8 mouse cellular contexts compared by ENCODE assay signal in genomic region chr7:109702721-109703120, GRCm38 (mm10). TPM values are rescaled to one million over a fixed set of nuclear protein-coding genes. Genes with fewer than 3 reads are reported as not detected.
DNase-seq lines count a peak whose midpoint lies in the region; ATAC-seq and TF ChIP-seq lines count a peak whose summit lies in the region.

No protein-coding gene starts in this region.

- peak overlapping the region; percentile 67 for H3K4me3 ChIP-seq in heart, embryonic 13.5 days
- peak overlapping the region; percentile 91 for H3K4me3 ChIP-seq in E14TG2a.4 (replicated peaks; ENCODE audit: low read length)
- H3K4me3 ChIP-seq in embryonic facial prominence, embryonic 14.5 days (ENCODE audit: low read depth, low read length), result peak overlapping the region; percentile 67
- H3K4me3 ChIP-seq in limb, embryonic 14.5 days (replicated peaks; ENCODE audit: low read length), result peak overlapping the region; percentile 62

- peaks cover 3% of the 10 kb centered on the region; the same call in 1 of the 2 replicates for H3K36me3 ChIP-seq in heart, embryonic 13.5 days
- peaks cover 24% of the 10 kb centered on the region for H3K36me3 ChIP-seq in E14TG2a.4 (ENCODE audit: insufficient read depth, low read length)
- H3K36me3 ChIP-seq in embryonic facial prominence, embryonic 14.5 days (ENCODE audit: control insufficient read depth, insufficient read depth, low read length), result no peaks in the 10 kb centered on the region
- H3K36me3 ChIP-seq in limb, embryonic 14.5 days (ENCODE audit: control insufficient read depth, insufficient read depth, low read length), result no peaks in the 10 kb centered on the region

- 0 out of 2 replicates have a peak overlapping the region, but pooled peaks have one; percentile 12 for H3K27ac ChIP-seq in heart, embryonic 13.5 days (replicated peaks)
- H3K27ac ChIP-seq in embryonic facial prominence, embryonic 14.5 days (replicated peaks; ENCODE audit: low read depth, low read length), result no peak overlapping the region
- H3K27ac ChIP-seq in limb, embryonic 14.5 days (replicated peaks; ENCODE audit: low read depth, low read length), result no peak overlapping the region

- peak overlapping the region; percentile 76 for H3K4me2 ChIP-seq in heart, embryonic 13.5 days
- peak overlapping the region; percentile 55 for H3K4me2 ChIP-seq in embryonic facial prominence, embryonic 14.5 days (ENCODE audit: low read depth, low read length)
- peak overlapping the region; percentile 69 for H3K4me2 ChIP-seq in limb, embryonic 14.5 days (replicated peaks; ENCODE audit: low read depth, low read length, severe bottlenecking)

- no peak for DNase-seq in heart, adult 9 months (ENCODE audit: low spot score in 2 of 2)
- DNase-seq in embryonic facial prominence, embryonic 14.5 days (ENCODE audit: low spot score), result no peak
- no peak for DNase-seq in limb, embryonic 14.5 days (ENCODE audit: low spot score)
- no peak for DNase-seq in adrenal gland, adult (ENCODE audit: inconsistent age in 2 of 2, low spot score in 1 of 2)
- DNase-seq in spleen, postnatal 4 days (ENCODE audit: low spot score in 2 of 2), result no peak
- DNase-seq in frontal cortex, postnatal 10 days (ENCODE audit: low spot score in 2 of 2), result no peak

- no peaks in the 10 kb centered on the region for H3K9me3 ChIP-seq in heart, embryonic 13.5 days
- no peaks in the 10 kb centered on the region for H3K9me3 ChIP-seq in E14TG2a.4 (ENCODE audit: low read length)
- H3K9me3 ChIP-seq in embryonic facial prominence, embryonic 14.5 days (ENCODE audit: control insufficient read depth, low read length), result no peaks in the 10 kb centered on the region
- H3K9me3 ChIP-seq in limb, embryonic 14.5 days (ENCODE audit: control insufficient read depth, low read length), result no peaks in the 10 kb centered on the region

- ATAC-seq in heart, embryonic 13.5 days (ENCODE audit: extremely low read depth, insufficient number of reproducible peaks, low FRiP score, low TSS enrichment), result no peak
- ATAC-seq in embryonic facial prominence, embryonic 14.5 days (ENCODE audit: low read depth), result no peak
- ATAC-seq in limb, embryonic 14.5 days (ENCODE audit: low FRiP score, low read depth), result no peak

- peak overlapping the region; percentile 73; the same call in 1 of the 2 replicates for H3K9ac ChIP-seq in heart, embryonic 13.5 days
- H3K9ac ChIP-seq in embryonic facial prominence, embryonic 14.5 days (ENCODE audit: low read depth, low read length), result peak overlapping the region; percentile 76; the same call in 1 of the 2 replicates
- H3K9ac ChIP-seq in limb, embryonic 14.5 days (ENCODE audit: low read depth, low read length, severe bottlenecking), result no peak overlapping the region

- H3K4me1 ChIP-seq in heart, embryonic 13.5 days, result peaks cover 28% of the 10 kb centered on the region
- peaks cover 58% of the 10 kb centered on the region for H3K4me1 ChIP-seq in E14TG2a.4 (replicated peaks; ENCODE audit: low read depth, low read length)
- no peaks in the 10 kb centered on the region; the same call in 1 of the 2 replicates for H3K4me1 ChIP-seq in embryonic facial prominence, embryonic 14.5 days (ENCODE audit: control insufficient read depth, insufficient read depth, low read length)
- H3K4me1 ChIP-seq in limb, embryonic 14.5 days (ENCODE audit: control insufficient read depth, insufficient read depth, low read length), result 0 out of 2 replicates have a peak, but pooled peaks cover 5% of the 10 kb centered on the region

- no peaks in the 10 kb centered on the region for H3K27me3 ChIP-seq in heart, embryonic 13.5 days (replicated peaks)
- H3K27me3 ChIP-seq in E14TG2a.4 (ENCODE audit: insufficient read depth, low read length), result no peaks in the 10 kb centered on the region
- no peaks in the 10 kb centered on the region for H3K27me3 ChIP-seq in embryonic facial prominence, embryonic 14.5 days (replicated peaks; ENCODE audit: control insufficient read depth, insufficient read depth, low read length)
- H3K27me3 ChIP-seq in limb, embryonic 14.5 days (ENCODE audit: control insufficient read depth, insufficient read depth, low read length), result no peaks in the 10 kb centered on the region

- WGBS in heart, embryonic 13.5 days, result 43% methylated on average over 4 of the region's 4 CpGs
- 39% methylated on average over 4 of the region's 4 CpGs for WGBS in embryonic facial prominence, embryonic 14.5 days
- 42% methylated on average over 4 of the region's 4 CpGs for WGBS in limb, embryonic 14.5 days

- no peak for TF ChIP-seq POLR2A in limb, embryonic 14.5 days (IDR thresholded peaks at IDR 0.05; ENCODE audit: borderline replicate concordance, extremely low read depth, insufficient read depth, insufficient read length)

- no peak for TF ChIP-seq CTCF in E14TG2a.4 (conservative IDR thresholded peaks at IDR 0.05; ENCODE audit: low read length)

RNA-seq across cellular contexts. Expression of gene St5, which starts 0.7 kb away (rescaled TPM):
- polyA plus RNA-seq in heart, embryonic 13.5 days (2015; fragmentation: Nextera tagmentation; extraction: Ambion mirVana), result 30.2 and 30.6 TPM in 2 replicates
- 45.7 and 49.2 TPM in 2 replicates for polyA plus RNA-seq in embryonic facial prominence, embryonic 14.5 days (2014; fragmentation: Nextera tagmentation; extraction: Ambion mirVana)
- 56.3 and 57.0 TPM in 2 replicates for polyA plus RNA-seq in limb, embryonic 14.5 days (2012; rRNA removed)
- polyA plus RNA-seq in limb, embryonic 14.5 days (2014; fragmentation: Nextera tagmentation; extraction: Ambion mirVana), result 45.0 and 52.1 TPM in 2 replicates

RNA-seq across cellular contexts. Expression of gene Akip1, which starts 0.8 kb away (rescaled TPM):
- 29.4 and 33.8 TPM in 2 replicates for polyA plus RNA-seq in heart, embryonic 13.5 days (2015; fragmentation: Nextera tagmentation; extraction: Ambion mirVana)
- 30.9 and 37.1 TPM in 2 replicates for polyA plus RNA-seq in embryonic facial prominence, embryonic 14.5 days (2014; fragmentation: Nextera tagmentation; extraction: Ambion mirVana)
- 20.4 and 25.5 TPM in 2 replicates for polyA plus RNA-seq in limb, embryonic 14.5 days (2012; rRNA removed)
- 33.8 and 39.0 TPM in 2 replicates for polyA plus RNA-seq in limb, embryonic 14.5 days (2014; fragmentation: Nextera tagmentation; extraction: Ambion mirVana)

RNA-seq across cellular contexts. Expression of gene BC051019, which starts 20.9 kb away (rescaled TPM):
- 0.09 and 0.12 TPM in 2 replicates for polyA plus RNA-seq in heart, embryonic 13.5 days (2015; fragmentation: Nextera tagmentation; extraction: Ambion mirVana)
- 1.1 and 4.6 TPM in 2 replicates for polyA plus RNA-seq in embryonic facial prominence, embryonic 14.5 days (2014; fragmentation: Nextera tagmentation; extraction: Ambion mirVana)
- polyA plus RNA-seq in limb, embryonic 14.5 days (2012; rRNA removed), result 0.10 and 0.14 TPM in 2 replicates
- 0.15 TPM in 2 replicates for polyA plus RNA-seq in limb, embryonic 14.5 days (2014; fragmentation: Nextera tagmentation; extraction: Ambion mirVana)

RNA-seq across cellular contexts. Expression of gene Ascl3, which starts 28.8 kb away (rescaled TPM):
- not detected in 2 replicates for polyA plus RNA-seq in heart, embryonic 13.5 days (2015; fragmentation: Nextera tagmentation; extraction: Ambion mirVana)
- polyA plus RNA-seq in embryonic facial prominence, embryonic 14.5 days (2014; fragmentation: Nextera tagmentation; extraction: Ambion mirVana), result 0.42 TPM in 1 of 2 replicates, not detected in the other
- not detected in 2 replicates for polyA plus RNA-seq in limb, embryonic 14.5 days (2012; rRNA removed)
- polyA plus RNA-seq in limb, embryonic 14.5 days (2014; fragmentation: Nextera tagmentation; extraction: Ambion mirVana), result not detected in 2 replicates

RNA-seq across cellular contexts. Expression of gene Tmem9b, which starts 50.0 kb away (rescaled TPM):
- polyA plus RNA-seq in heart, embryonic 13.5 days (2015; fragmentation: Nextera tagmentation; extraction: Ambion mirVana), result 53.9 and 56.6 TPM in 2 replicates
- 71.2 and 73.6 TPM in 2 replicates for polyA plus RNA-seq in embryonic facial prominence, embryonic 14.5 days (2014; fragmentation: Nextera tagmentation; extraction: Ambion mirVana)
- polyA plus RNA-seq in limb, embryonic 14.5 days (2012; rRNA removed), result 36.6 and 38.2 TPM in 2 replicates
- polyA plus RNA-seq in limb, embryonic 14.5 days (2014; fragmentation: Nextera tagmentation; extraction: Ambion mirVana), result 64.2 and 69.2 TPM in 2 replicates
